Mouse (Mus musculus): ENCODE data around the gene Lca5.

The Lca5 gene

DNA sequence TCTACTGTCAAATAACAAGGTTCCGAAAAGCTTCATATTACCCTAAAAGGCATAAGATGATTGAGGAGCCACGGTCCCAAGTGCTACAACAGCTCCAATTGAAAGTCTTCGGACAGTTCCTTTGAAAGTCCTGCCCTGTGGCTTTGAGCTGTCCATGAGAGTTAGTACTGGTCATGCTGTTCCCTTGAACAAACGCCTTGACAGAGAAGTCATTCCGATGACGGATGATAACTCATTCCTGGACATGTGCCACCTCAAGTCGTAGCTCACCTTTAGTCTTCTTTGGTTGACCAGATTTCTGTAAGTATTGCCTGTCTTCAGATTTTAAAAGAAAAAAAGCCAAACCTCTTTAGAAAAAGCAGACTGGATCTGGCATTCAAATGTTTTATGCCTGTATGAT lies 87.6 kb downstream of the Lca5 start:
- H3K9me3 ChIP-seq (ENCODE audit: low read length) = no peaks in the 10 kb centered on the region
- no peaks in the 10 kb centered on the region for H3K27me3 ChIP-seq (ENCODE audit: insufficient read depth, low read length)
- H3K36me3 ChIP-seq (ENCODE audit: insufficient read depth, low read length) = no peaks in the 10 kb centered on the region
- H3K4me1 ChIP-seq (replicated peaks; ENCODE audit: low read depth, low read length) = no peaks in the 10 kb centered on the region
- TF ChIP-seq NANOG (IDR thresholded peaks at IDR 0.05; ENCODE audit: borderline replicate concordance, low read length) (no peak), CTCF (conservative IDR thresholded peaks at IDR 0.05; ENCODE audit: low read length) (no peak), POU5F1 (IDR thresholded peaks at IDR 0.05; ENCODE audit: borderline replicate concordance, low read length) (no peak)
- H3K4me3 ChIP-seq (replicated peaks; ENCODE audit: low read length) = no peak overlapping the region

DNA sequence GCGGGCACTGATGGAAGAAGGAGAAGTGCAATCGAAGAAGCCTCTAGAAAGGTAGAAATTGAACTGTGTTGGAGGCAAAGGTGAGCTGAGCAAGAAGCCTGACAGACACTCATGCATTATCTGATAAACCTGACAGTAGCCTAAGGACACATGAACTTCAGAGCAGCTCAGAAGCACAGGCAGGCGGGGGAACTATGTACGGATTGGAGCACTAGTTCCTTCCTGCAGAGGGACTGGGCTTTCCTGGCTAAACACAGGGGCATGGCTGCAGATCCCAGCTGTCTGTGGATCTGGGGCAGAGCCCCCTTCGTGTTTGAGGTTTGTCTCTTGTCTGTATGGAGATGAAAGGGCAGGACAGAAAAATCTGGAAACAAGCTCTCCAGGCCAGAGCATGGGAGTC lies 89.8 kb downstream of the Lca5 start:
- no peaks in the 10 kb centered on the region for H3K9me3 ChIP-seq (ENCODE audit: low read length)
- H3K4me3 ChIP-seq (replicated peaks; ENCODE audit: low read length) = no peak overlapping the region
- no peak for TF ChIP-seq CTCF (conservative IDR thresholded peaks at IDR 0.05; ENCODE audit: low read length)
- TF ChIP-seq NANOG (IDR thresholded peaks at IDR 0.05; ENCODE audit: borderline replicate concordance, low read length) = no peak
- TF ChIP-seq POU5F1 (IDR thresholded peaks at IDR 0.05; ENCODE audit: borderline replicate concordance, low read length) = no peak
- H3K4me1 ChIP-seq (replicated peaks; ENCODE audit: low read depth, low read length) = no peaks in the 10 kb centered on the region
- no peaks in the 10 kb centered on the region for H3K27me3 ChIP-seq (ENCODE audit: insufficient read depth, low read length)
- no peaks in the 10 kb centered on the region for H3K36me3 ChIP-seq (ENCODE audit: insufficient read depth, low read length)

DNA sequence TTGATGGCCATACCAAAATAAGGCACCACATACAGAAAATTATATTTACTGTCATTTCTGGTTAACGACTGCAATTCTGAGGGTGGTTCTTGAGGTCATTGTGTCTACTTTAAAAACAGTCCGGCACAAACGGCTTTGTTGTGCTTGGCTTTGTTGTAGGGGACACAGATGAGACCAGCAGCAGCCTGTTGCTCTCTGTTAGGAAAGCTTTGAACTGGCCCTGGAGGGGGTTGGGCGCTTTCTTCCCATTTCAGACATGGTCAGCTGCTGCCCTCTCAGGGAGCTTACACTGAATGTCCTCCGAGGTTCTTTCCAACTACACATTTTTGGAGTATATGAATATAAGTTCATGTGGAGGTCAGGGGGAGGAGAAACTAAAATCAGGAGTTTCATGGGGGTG lies 90.3 kb downstream of the Lca5 start:
- Histone ChIP-seq H3K4me3 (replicated peaks; ENCODE audit: low read length) (no peak overlapping the region), H3K4me1 (replicated peaks; ENCODE audit: low read depth, low read length) (no peaks in the 10 kb centered on the region), H3K27me3 (ENCODE audit: insufficient read depth, low read length) (no peaks in the 10 kb centered on the region), H3K9me3 (ENCODE audit: low read length) (no peaks in the 10 kb centered on the region), H3K36me3 (ENCODE audit: insufficient read depth, low read length) (no peaks in the 10 kb centered on the region)
- TF ChIP-seq POU5F1 (IDR thresholded peaks at IDR 0.05; ENCODE audit: borderline replicate concordance, low read length) (no peak), CTCF (conservative IDR thresholded peaks at IDR 0.05; ENCODE audit: low read length) (no peak), NANOG (IDR thresholded peaks at IDR 0.05; ENCODE audit: borderline replicate concordance, low read length) (no peak)

DNA sequence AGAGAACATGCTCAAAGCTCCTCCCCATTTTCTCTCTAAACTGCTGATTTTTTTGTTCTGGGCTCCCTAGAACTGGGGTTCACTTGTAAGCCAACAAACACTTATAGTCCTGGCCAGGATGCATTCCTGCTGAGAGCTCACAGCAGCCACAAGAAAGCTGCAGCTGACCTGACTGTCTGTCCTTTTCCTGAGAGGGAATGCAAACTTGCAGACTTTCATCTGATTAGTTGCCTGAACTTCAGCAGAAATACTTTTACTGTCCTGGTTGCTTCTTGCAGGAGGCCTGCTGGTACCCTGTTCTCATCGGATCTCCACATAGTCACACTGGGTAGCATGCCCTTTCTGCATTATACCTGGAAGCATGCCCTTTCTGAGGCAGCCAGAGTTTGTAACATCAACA lies 91.0 kb downstream of the Lca5 start:
- no peaks in the 10 kb centered on the region for H3K27me3 ChIP-seq (ENCODE audit: insufficient read depth, low read length)
- no peaks in the 10 kb centered on the region for H3K9me3 ChIP-seq (ENCODE audit: low read length)
- no peaks in the 10 kb centered on the region for H3K36me3 ChIP-seq (ENCODE audit: insufficient read depth, low read length)
- H3K4me3 ChIP-seq (replicated peaks; ENCODE audit: low read length) = no peak overlapping the region
- TF ChIP-seq POU5F1 (IDR thresholded peaks at IDR 0.05; ENCODE audit: borderline replicate concordance, low read length) = no peak
- no peak for TF ChIP-seq NANOG (IDR thresholded peaks at IDR 0.05; ENCODE audit: borderline replicate concordance, low read length)
- no peak for TF ChIP-seq CTCF (conservative IDR thresholded peaks at IDR 0.05; ENCODE audit: low read length)
- no peaks in the 10 kb centered on the region for H3K4me1 ChIP-seq (replicated peaks; ENCODE audit: low read depth, low read length)

DNA sequence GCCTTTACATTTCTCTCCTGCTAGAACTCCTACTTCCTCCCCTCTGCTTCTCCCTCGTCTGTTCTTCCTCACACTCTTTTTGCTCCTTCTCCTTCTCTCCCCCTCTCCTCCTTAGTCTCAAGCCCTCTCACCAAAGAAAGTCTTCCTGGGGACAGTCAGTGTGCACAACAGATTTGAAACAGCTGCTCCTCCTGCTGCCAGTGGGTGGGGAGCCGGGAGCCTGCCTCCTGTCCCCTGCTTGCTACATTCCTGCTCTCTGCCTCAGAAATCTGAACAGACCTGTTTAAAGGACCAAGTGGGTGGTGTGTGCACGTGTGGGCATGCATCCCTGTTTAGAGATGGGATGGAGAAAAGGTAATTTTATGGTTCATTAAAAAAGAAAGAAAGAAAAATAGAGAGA lies 91.4 kb downstream of the Lca5 start:
- Histone ChIP-seq H3K9me3 (ENCODE audit: low read length) (no peaks in the 10 kb centered on the region), H3K4me1 (replicated peaks; ENCODE audit: low read depth, low read length) (no peaks in the 10 kb centered on the region), H3K36me3 (ENCODE audit: insufficient read depth, low read length) (no peaks in the 10 kb centered on the region), H3K27me3 (ENCODE audit: insufficient read depth, low read length) (no peaks in the 10 kb centered on the region), H3K4me3 (replicated peaks; ENCODE audit: low read length) (no peak overlapping the region)
- TF ChIP-seq NANOG (IDR thresholded peaks at IDR 0.05; ENCODE audit: borderline replicate concordance, low read length) (no peak), POU5F1 (IDR thresholded peaks at IDR 0.05; ENCODE audit: borderline replicate concordance, low read length) (no peak), CTCF (conservative IDR thresholded peaks at IDR 0.05; ENCODE audit: low read length) (no peak)

DNA sequence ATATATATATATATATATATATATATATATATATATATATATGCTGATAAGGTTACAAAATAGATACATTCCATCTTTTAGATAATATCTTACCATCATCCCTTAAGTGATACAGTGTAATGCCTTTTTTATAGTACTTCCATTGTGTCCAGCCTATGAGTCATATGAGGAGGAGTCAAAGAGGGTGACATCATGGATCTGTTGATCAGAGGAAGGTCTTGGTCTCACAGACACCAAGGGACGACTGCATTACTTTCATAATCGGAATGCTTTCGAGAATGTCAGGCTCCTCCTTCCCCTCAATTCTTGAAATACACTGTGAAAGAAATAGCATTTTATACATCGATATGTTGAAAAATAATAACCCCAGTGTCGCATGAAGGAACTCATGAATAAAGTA lies 93.4 kb downstream of the Lca5 start:
- Histone ChIP-seq H3K4me1 (replicated peaks; ENCODE audit: low read depth, low read length) (no peaks in the 10 kb centered on the region), H3K27me3 (ENCODE audit: insufficient read depth, low read length) (no peaks in the 10 kb centered on the region), H3K9me3 (ENCODE audit: low read length) (no peaks in the 10 kb centered on the region), H3K4me3 (replicated peaks; ENCODE audit: low read length) (no peak overlapping the region), H3K36me3 (ENCODE audit: insufficient read depth, low read length) (no peaks in the 10 kb centered on the region)
- no peak for TF ChIP-seq CTCF (conservative IDR thresholded peaks at IDR 0.05; ENCODE audit: low read length)
- TF ChIP-seq POU5F1 (IDR thresholded peaks at IDR 0.05; ENCODE audit: borderline replicate concordance, low read length) = no peak
- TF ChIP-seq NANOG (IDR thresholded peaks at IDR 0.05; ENCODE audit: borderline replicate concordance, low read length) = no peak

DNA sequence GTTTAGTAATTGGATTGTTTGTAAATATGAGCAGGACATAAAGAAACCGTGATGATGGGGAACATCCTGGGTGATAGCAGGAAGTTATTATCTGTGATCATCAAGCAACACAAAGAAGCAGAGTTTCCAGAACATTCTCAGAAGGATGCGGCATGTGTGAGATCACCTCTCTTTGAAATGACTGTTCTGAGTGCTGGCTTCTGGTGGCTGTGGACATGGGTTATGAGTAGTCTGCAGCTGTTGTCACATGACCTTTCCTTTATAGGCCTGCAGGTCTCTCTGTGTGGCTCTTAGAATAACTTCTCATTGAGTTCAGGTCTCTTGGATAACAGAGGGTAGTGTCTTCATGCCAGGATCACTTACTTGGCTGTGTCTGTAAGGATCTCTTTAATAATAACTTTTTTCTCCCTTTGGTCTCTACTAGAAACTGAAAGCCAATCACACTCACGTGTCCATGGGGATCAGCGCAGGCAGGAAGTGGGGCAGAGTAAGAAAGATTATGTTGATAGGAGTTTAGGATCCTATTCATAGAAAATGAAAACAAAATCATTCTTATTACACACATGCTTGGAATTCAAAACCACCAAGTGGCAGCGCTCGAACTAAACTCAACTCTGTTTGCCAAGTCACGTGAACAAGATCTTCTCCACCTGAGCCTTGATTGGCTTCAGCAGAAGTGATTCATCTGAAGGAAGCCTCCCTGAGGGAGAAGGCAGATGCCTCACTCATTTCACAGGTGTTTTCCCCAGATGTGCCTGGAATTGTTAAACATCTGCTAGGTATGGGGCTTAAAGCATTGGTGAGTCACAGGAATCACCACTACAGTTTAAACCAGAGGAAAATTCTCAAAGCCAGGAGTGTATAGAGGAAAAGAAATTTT lies 98.2 kb downstream of the Lca5 start:
- TF ChIP-seq CTCF (conservative IDR thresholded peaks at IDR 0.05; ENCODE audit: low read length) = no peak
- TF ChIP-seq NANOG (IDR thresholded peaks at IDR 0.05; ENCODE audit: borderline replicate concordance, low read length) = no peak
- TF ChIP-seq POU5F1 (IDR thresholded peaks at IDR 0.05; ENCODE audit: borderline replicate concordance, low read length) = no peak
- H3K4me3 ChIP-seq (replicated peaks; ENCODE audit: low read length) = no peak overlapping the region

More for the DNA sequence above, 98.2 kb downstream of the Lca5 start:
- H3K36me3 ChIP-seq (ENCODE audit: insufficient read depth, low read length) = no peaks in the 10 kb centered on the region
- H3K27me3 ChIP-seq (ENCODE audit: insufficient read depth, low read length) = no peaks in the 10 kb centered on the region
- no peaks in the 10 kb centered on the region for H3K9me3 ChIP-seq (ENCODE audit: low read length)
- no peaks in the 10 kb centered on the region for H3K4me1 ChIP-seq (replicated peaks; ENCODE audit: low read depth, low read length)

Measured in E14TG2a.4 (cell line).